Mouse (Mus musculus) megakaryocyte-erythroid progenitor cell, adult 5 weeks (primary cell): ENCODE data around the gene Plb1. TPM values are rescaled to one million over a fixed set of nuclear protein-coding genes. Genes with fewer than 3 reads are reported as not detected.

Experiments
- polyA plus RNA-seq: library from polyadenylated mRNA; stranded (reverse); fragments of >175 nt; gene quantifications from 2 replicates; pipeline ENCODE4 v1.2.3, GENCODE M21; 2012

The Plb1 gene
- 0.03 TPM in 1 of 2 replicates, not detected in the other for polyA plus RNA-seq

DNA sequence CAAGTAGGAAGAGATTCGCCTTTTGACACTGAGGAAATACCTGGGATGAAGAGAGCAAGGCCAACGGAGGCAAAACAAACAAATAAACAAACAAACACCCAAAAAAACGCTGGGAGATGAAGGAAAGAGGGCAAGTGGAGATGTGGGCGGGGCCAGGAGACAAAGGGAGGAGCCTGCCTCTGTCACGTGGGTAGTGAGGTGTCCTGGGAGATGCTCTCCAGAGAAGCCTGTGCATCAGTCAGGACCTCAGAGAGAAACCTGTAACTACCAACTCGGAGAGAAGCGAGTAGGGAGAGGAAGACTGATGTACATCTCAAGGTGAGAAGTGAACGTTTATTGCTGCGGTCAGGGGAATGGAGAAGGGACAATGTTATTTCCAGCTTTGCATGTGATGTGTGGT, at the start of gene Plb1:
Gene Plb1, plus strand, starts transcription at position 235 of the 400 bp plus-strand sequence.

Other genes starting within 250 kb of the Plb1 start
- 46.2 and 62.9 TPM in 2 replicates for gene Fosl2, start 96.9 kb upstream of the Plb1 start, polyA plus RNA-seq
- 37.4 and 44.3 TPM in 2 replicates for gene Ppp1cb, start 226.1 kb downstream of the Plb1 start, polyA plus RNA-seq